Mouse (Mus musculus): ENCODE data around the gene Orai1. TPM values are rescaled to one million over a fixed set of nuclear protein-coding genes. Genes with fewer than 3 reads are reported as not detected.
"Not testable (repeated sequence)": the region's sequence is repeated elsewhere in the genome, so short reads cannot be mapped to it uniquely, and the experiment has no call there.

The Orai1 gene
- polyA plus RNA-seq, 1 experiment from 2014 or later, result 7.8 TPM

- H3K9me3 ChIP-seq (replicated peaks), result no peaks in the 10 kb centered on the region
- peak overlapping the region; percentile 75 for H3K4me2 ChIP-seq
- H3K36me3 ChIP-seq (replicated peaks), result no peaks in the 10 kb centered on the region
- peak; percentile 96 for ATAC-seq (ENCODE audit: insufficient read depth)
- H3K4me3 ChIP-seq (replicated peaks), result peak overlapping the region; percentile 66
- H3K9ac ChIP-seq, result peak overlapping the region; percentile 59
- peaks cover 35% of the 10 kb centered on the region for H3K4me1 ChIP-seq (replicated peaks)
- H3K27ac ChIP-seq (replicated peaks), result peak overlapping the region; percentile 83
- 7% methylated on average over 48 of the region's 48 CpGs for WGBS (ENCODE audit: insufficient replicate concordance)
- H3K27me3 ChIP-seq, result no peaks in the 10 kb centered on the region
These were observed 42.7 kb downstream of the Orai1 start for GRCm38 (mm10) chr5:123057366-123058250.

GRCm38 (mm10) chr5:123058251-123059102, 43.6 kb downstream of the Orai1 start:
- no peak; the same call in 1 of the 2 replicates for ATAC-seq (ENCODE audit: insufficient read depth)
- Histone ChIP-seq H3K27me3 (no peaks in the 10 kb centered on the region), H3K9ac (peak overlapping the region; percentile 59), H3K36me3 (replicated peaks) (no peaks in the 10 kb centered on the region), H3K4me2 (peak overlapping the region; percentile 75), H3K4me3 (replicated peaks) (peak overlapping the region; percentile 66), H3K4me1 (replicated peaks) (peaks cover 35% of the 10 kb centered on the region), H3K27ac (replicated peaks) (peak overlapping the region; percentile 83), H3K9me3 (replicated peaks) (no peaks in the 10 kb centered on the region)
- 17% methylated on average over 16 of the region's 16 CpGs for WGBS (ENCODE audit: insufficient replicate concordance)

GRCm38 (mm10) chr5:123059757-123060520, 45.1 kb downstream of the Orai1 start:
- H3K9ac ChIP-seq, result no peak overlapping the region

GRCm38 (mm10) chr5:123060706-123061401, 46.0 kb downstream of the Orai1 start:
- Histone ChIP-seq H3K4me1 (replicated peaks) (peaks cover 39% of the 10 kb centered on the region), H3K27ac (replicated peaks) (0 out of 2 replicates have a peak overlapping the region, but pooled peaks have one; percentile 24), H3K4me3 (replicated peaks) (no peak overlapping the region), H3K27me3 (no peaks in the 10 kb centered on the region), H3K36me3 (replicated peaks) (no peaks in the 10 kb centered on the region), H3K9me3 (replicated peaks) (no peaks in the 10 kb centered on the region), H3K4me2 (no peak overlapping the region), H3K9ac (no peak overlapping the region)
- WGBS (ENCODE audit: insufficient replicate concordance), result 70% methylated on average over 9 of the region's 9 CpGs
- ATAC-seq (ENCODE audit: insufficient read depth), result no peak

More at GRCm38 (mm10) chr5:123059757-123060520, 45.1 kb downstream of the Orai1 start:
- Histone ChIP-seq H3K4me1 (replicated peaks) (peaks cover 39% of the 10 kb centered on the region), H3K27ac (replicated peaks) (0 out of 2 replicates have a peak overlapping the region, but pooled peaks have one; percentile 83), H3K27me3 (no peaks in the 10 kb centered on the region), H3K36me3 (replicated peaks) (no peaks in the 10 kb centered on the region), H3K9me3 (replicated peaks) (no peaks in the 10 kb centered on the region), H3K4me2 (0 out of 2 replicates have a peak overlapping the region, but pooled peaks have one; percentile 25), H3K4me3 (replicated peaks) (no peak overlapping the region)
- 36% methylated on average over 14 of the region's 14 CpGs for WGBS (ENCODE audit: insufficient replicate concordance)
- ATAC-seq (ENCODE audit: insufficient read depth), result no peak

GRCm38 (mm10) chr5:123061402-123061749, 46.5 kb downstream of the Orai1 start:
- not testable (repeated sequence) for H3K4me3 ChIP-seq (replicated peaks); H3K36me3 ChIP-seq (replicated peaks); H3K9me3 ChIP-seq (replicated peaks); ATAC-seq (ENCODE audit: insufficient read depth); H3K4me2 ChIP-seq; H3K9ac ChIP-seq; H3K27ac ChIP-seq (replicated peaks); H3K27me3 ChIP-seq
- H3K4me1 ChIP-seq (replicated peaks), result peaks cover 39% of the 10 kb centered on the region
- WGBS (ENCODE audit: insufficient replicate concordance), result 56% methylated on average over 6 of the region's 6 CpGs

GRCm38 (mm10) chr5:123063141-123063540, 48.3 kb downstream of the Orai1 start:
- ATAC-seq (ENCODE audit: insufficient read depth), result no peak
- 74% methylated on average over 3 of the region's 3 CpGs for WGBS (ENCODE audit: insufficient replicate concordance)
- H3K27ac ChIP-seq (replicated peaks), result no peak overlapping the region

GRCm38 (mm10) chr5:123064207-123064606, 49.3 kb downstream of the Orai1 start:
- Histone ChIP-seq H3K4me2 (no peak overlapping the region), H3K9ac (no peak overlapping the region), H3K4me1 (replicated peaks) (peaks cover 35% of the 10 kb centered on the region), H3K4me3 (replicated peaks) (no peak overlapping the region), H3K27ac (replicated peaks) (no peak overlapping the region), H3K9me3 (replicated peaks) (no peaks in the 10 kb centered on the region), H3K27me3 (no peaks in the 10 kb centered on the region), H3K36me3 (replicated peaks) (no peaks in the 10 kb centered on the region)
- 25% methylated on average over 6 of the region's 6 CpGs for WGBS (ENCODE audit: insufficient replicate concordance)
- ATAC-seq (ENCODE audit: insufficient read depth), result no peak

More at GRCm38 (mm10) chr5:123063141-123063540, 48.3 kb downstream of the Orai1 start:
- Histone ChIP-seq H3K36me3 (replicated peaks) (no peaks in the 10 kb centered on the region), H3K9me3 (replicated peaks) (no peaks in the 10 kb centered on the region), H3K9ac (no peak overlapping the region), H3K27me3 (no peaks in the 10 kb centered on the region), H3K4me1 (replicated peaks) (peaks cover 42% of the 10 kb centered on the region), H3K4me2 (no peak overlapping the region), H3K4me3 (replicated peaks) (no peak overlapping the region)

- Histone ChIP-seq H3K9ac (no peak overlapping the region), H3K36me3 (replicated peaks) (no peaks in the 10 kb centered on the region), H3K4me1 (replicated peaks) (peaks cover 17% of the 10 kb centered on the region), H3K27ac (replicated peaks) (0 out of 2 replicates have a peak overlapping the region, but pooled peaks have one; percentile 12), H3K27me3 (no peaks in the 10 kb centered on the region), H3K4me2 (no peak overlapping the region), H3K4me3 (replicated peaks) (no peak overlapping the region), H3K9me3 (replicated peaks) (no peaks in the 10 kb centered on the region)
- peak; percentile 80 for ATAC-seq (ENCODE audit: insufficient read depth)
- 12% methylated on average over 6 of the region's 6 CpGs for WGBS (ENCODE audit: insufficient replicate concordance)
These were observed 52.6 kb downstream of the Orai1 start for GRCm38 (mm10) chr5:123067395-123067995.

- Histone ChIP-seq H3K4me1 (replicated peaks) (peaks cover 17% of the 10 kb centered on the region), H3K9ac (no peak within 1 kb of the TSS), H3K4me2 (no peak within 1 kb of the TSS), H3K4me3 (replicated peaks) (no peak within 1 kb of the TSS), H3K9me3 (replicated peaks) (no peaks in the 10 kb centered on the region), H3K27me3 (no peaks in the 10 kb centered on the region), H3K36me3 (replicated peaks) (no peaks in the 10 kb centered on the region), H3K27ac (replicated peaks) (peak within 1 kb of the TSS; percentile 12; the same call in 1 of the 2 replicates)
- WGBS (ENCODE audit: insufficient replicate concordance), result 79% methylated on average over 12 of the region's 12 CpGs
- no peak for ATAC-seq (ENCODE audit: insufficient read depth)
These were observed 53.2 kb downstream of the Orai1 start, which contains the start of gene Tmem120b for GRCm38 (mm10) chr5:123068115-123068514. TSS of gene Tmem120b (plus strand) at chr5:123068415.

GRCm38 (mm10) chr5:123068714-123069113, 53.8 kb downstream of the Orai1 start:
- WGBS (ENCODE audit: insufficient replicate concordance), result 87% methylated on average over 2 of the region's 2 CpGs
- Histone ChIP-seq H3K9me3 (replicated peaks) (no peaks in the 10 kb centered on the region), H3K36me3 (replicated peaks) (no peaks in the 10 kb centered on the region), H3K4me3 (replicated peaks) (no peak overlapping the region), H3K27me3 (no peaks in the 10 kb centered on the region), H3K4me1 (replicated peaks) (peaks cover 17% of the 10 kb centered on the region), H3K4me2 (no peak overlapping the region), H3K27ac (replicated peaks) (no peak overlapping the region), H3K9ac (no peak overlapping the region)
- ATAC-seq (ENCODE audit: insufficient read depth), result no peak

Measured in liver, embryonic 15.5 days (tissue).